Comparison of ENCODE assay signal across 8 mouse cellular contexts in genomic region chr16:16303138-16303827, GRCm38 (mm10). TPM values are rescaled to one million over a fixed set of nuclear protein-coding genes. Genes with fewer than 3 reads are reported as not detected.
DNase-seq lines count a peak whose midpoint lies in the region; ATAC-seq lines count a peak whose summit lies in the region.

No protein-coding gene starts in this region.

- H3K4me2 ChIP-seq in forebrain, embryonic 14.5 days (ENCODE audit: low read length): peak overlapping the region; percentile 81

- H3K27me3 ChIP-seq in forebrain, embryonic 14.5 days (replicated peaks; ENCODE audit: control insufficient read depth, insufficient read depth, low read length): no peaks in the 10 kb centered on the region

- no peaks in the 10 kb centered on the region for H3K9me3 ChIP-seq in forebrain, embryonic 14.5 days (replicated peaks; ENCODE audit: control insufficient read depth, low read length)

- H3K4me3 ChIP-seq in forebrain, embryonic 14.5 days (ENCODE audit: low read depth, low read length): peak overlapping the region; percentile 94

- under 1% methylated on average over 58 of the region's 61 CpGs for WGBS in forebrain, embryonic 14.5 days

- H3K27ac ChIP-seq in forebrain, embryonic 14.5 days (ENCODE audit: low read depth, low read length): peak overlapping the region; percentile 83

- H3K9ac ChIP-seq in forebrain, embryonic 14.5 days (ENCODE audit: low read length): peak overlapping the region; percentile 83

- peak; percentile 56 for DNase-seq in NIH3T3 (ENCODE audit: low read depth)
- peak; percentile 42 for DNase-seq in c-Kit-positive CD71-positive TER-119-positive erythroid progenitor cells, embryonic 14.5 days (ENCODE audit: low spot score)
- no peak for DNase-seq in forebrain, embryonic 14.5 days (ENCODE audit: low spot score)
- DNase-seq in heart, postnatal 25 days (ENCODE audit: low spot score): peak; percentile 6
- peak; percentile 14 for DNase-seq in layer of hippocampus, adult 9-11 months
- DNase-seq in lung, postnatal 36 days: peak; percentile 35
- peak; percentile 44 to 47 for DNase-seq in right cerebral cortex, adult 2 months (ENCODE audit: low spot score in 2 of 2)
- DNase-seq in urinary bladder, postnatal 4 days (ENCODE audit: low spot score in 2 of 2): peak; percentile 33 to 60

- intact Hi-C loops in heart, postnatal 25 days (cut with DNase I): loop anchor here (2.0 to 10.0 kb wide), 4 partner anchors 56 to 466 kb away; partner anchors contain the start of genes Dnm1l and Mzt2

- peaks cover 6% of the 10 kb centered on the region for H3K4me1 ChIP-seq in forebrain, embryonic 14.5 days (ENCODE audit: control insufficient read depth, insufficient read depth, low read length)

- peak; percentile 64 for ATAC-seq in forebrain, embryonic 14.5 days

- peaks cover 18% of the 10 kb centered on the region for H3K36me3 ChIP-seq in forebrain, embryonic 14.5 days (ENCODE audit: control insufficient read depth, insufficient read depth, low read length)

RNA-seq across cellular contexts. Expression of gene Yars2, which starts 0.5 kb away (rescaled TPM):
- polyA plus RNA-seq in forebrain, embryonic 14.5 days (2014; fragmentation: Nextera tagmentation; extraction: Ambion mirVana): 24.8 and 27.2 TPM in 2 replicates
- total RNA-seq in heart, postnatal 25 days (2021): 10 to 100 TPM; 31.0 to 36.4 TPM

RNA-seq across cellular contexts. Expression of gene Dnm1l, which starts 55.5 kb away (rescaled TPM):
- 75.9 and 86.7 TPM in 2 replicates for polyA plus RNA-seq in forebrain, embryonic 14.5 days (2014; fragmentation: Nextera tagmentation; extraction: Ambion mirVana)
- total RNA-seq in heart, postnatal 25 days (2021): 100 to 1,000 TPM; 103 to 108 TPM
